Comparison of ENCODE assay signal across 8 mouse cellular contexts in genomic region chrX:105079615-105080092, GRCm38 (mm10). TPM values are rescaled to one million over a fixed set of nuclear protein-coding genes. Genes with fewer than 3 reads are reported as not detected.
DNase-seq lines count a peak whose midpoint lies in the region; ATAC-seq lines count a peak whose summit lies in the region.

Gene Pbdc1, plus strand, starts transcription at chrX:105079756.

- intact Hi-C loops in left cerebral cortex, postnatal 10 days (cut with DNase I): no loop called here

- H3K4me3 ChIP-seq in intestine, embryonic 14.5 days (ENCODE audit: low read depth, low read length): peak within 1 kb of the TSS; percentile 55

- peak; percentile 96 for DNase-seq in adrenal gland, adult 2 months
- peak; percentile 93 for DNase-seq in embryo, embryonic 11 days
- DNase-seq in gastrocnemius, postnatal 25 days: peak; percentile 91
- DNase-seq in intestine, embryonic 14.5 days (ENCODE audit: low spot score): peak; percentile 88
- peak; percentile 93 to 94 for DNase-seq in left cerebral cortex, postnatal 10 days (ENCODE audit: extremely low spot score in 1 of 2, low spot score in 2 of 2)
- DNase-seq in right cerebral cortex, postnatal 10 days (ENCODE audit: low spot score in 2 of 2): peak; percentile 94 to 98
- DNase-seq in urinary bladder, postnatal 14 days (ENCODE audit: low spot score): peak; percentile 89

- H3K4me1 ChIP-seq in intestine, embryonic 14.5 days (replicated peaks; ENCODE audit: control insufficient read depth, insufficient read depth, low read length): no peaks in the 10 kb centered on the region

- H3K4me2 ChIP-seq in intestine, embryonic 14.5 days (ENCODE audit: low read length): peak within 1 kb of the TSS; percentile 64

- peaks cover 25% of the 10 kb centered on the region for H3K36me3 ChIP-seq in intestine, embryonic 14.5 days (ENCODE audit: control insufficient read depth, insufficient read depth, low read length)

- H3K9ac ChIP-seq in intestine, embryonic 14.5 days (ENCODE audit: low read length): peak within 1 kb of the TSS; percentile 58

- no peaks in the 10 kb centered on the region for H3K9me3 ChIP-seq in intestine, embryonic 14.5 days (ENCODE audit: control insufficient read depth, low read length)

- peak within 1 kb of the TSS; percentile 57; the same call in 1 of the 2 replicates for H3K27ac ChIP-seq in intestine, embryonic 14.5 days (ENCODE audit: low read depth)

- ATAC-seq in intestine, embryonic 14.5 days (replicated peaks; ENCODE audit: low FRiP score, low TSS enrichment, low read depth): peak; percentile 95
- ATAC-seq in megakaryocyte progenitor cell, adult 5-6 weeks (replicated peaks; ENCODE audit: poor library complexity): peak; percentile 98

- WGBS in intestine, embryonic 14.5 days: 1% methylated on average over 35 of the region's 35 CpGs

- no peaks in the 10 kb centered on the region for H3K27me3 ChIP-seq in intestine, embryonic 14.5 days (replicated peaks; ENCODE audit: control insufficient read depth, insufficient read depth, low read length)

RNA-seq across cellular contexts. Expression of gene Pbdc1, which starts in this region (rescaled TPM):
- 10 to 100 TPM; 15.9 to 19.7 TPM for total RNA-seq in adrenal gland, adult 2 months (2021)
- polyA plus RNA-seq in adrenal gland, adult 2 months (2012; rRNA removed): 3.2 and 4.1 TPM in 2 replicates
- total RNA-seq in gastrocnemius, postnatal 25 days (2021): 1 to 10 TPM; 6.0 to 8.6 TPM
- polyA plus RNA-seq in intestine, embryonic 14.5 days (2014; fragmentation: Nextera tagmentation; extraction: Ambion mirVana): 50.3 and 71.0 TPM in 2 replicates
- 10 to 100 TPM; 15.1 to 19.9 TPM for total RNA-seq in left cerebral cortex, postnatal 10 days (2021)
- 50.8 and 52.7 TPM in 2 replicates for total RNA-seq in megakaryocyte progenitor cell, adult 5-6 weeks (2015)
- total RNA-seq in megakaryocyte progenitor cell, adult 5-6 weeks (2017): 56.9 and 58.4 TPM in 2 replicates

Comparison
In these comparisons a context has a peak if more than half of its experiments do, and no peak if none do; other contexts are left out.
1. Peak in every context shown above with its lines: DNase-seq, ATAC-seq, H3K4me3 ChIP-seq and H3K27ac ChIP-seq.
2. RNA of gene Pbdc1 (polyA plus RNA-seq): 50.3 to 71.0 TPM in intestine, embryonic 14.5 days; 3.2 to 4.1 TPM in adrenal gland, adult 2 months; every median in the first group is over 10 times any median in the second.